Mouse (Mus musculus) retina, adult 2 months (tissue): Measurements from ENCODE around the gene Ddx55.
"Not testable (repeated sequence)": the region's sequence is repeated elsewhere in the genome, so short reads cannot be mapped to it uniquely, and the experiment has no call there.

Experiments
- DNase-seq: peaks from one replicate; pipeline ENCODE4 v3.0.0-alpha.2; 2012; ENCODE audit warnings: low read depth, low spot score

Ddx55 gene

GRCm38 (mm10) chr5:124538813-124539792 lies 13.6 kb upstream of the Ddx55 start:
- no peak for DNase-seq

- no peak for DNase-seq
These were observed 12.8 kb upstream of the Ddx55 start for GRCm38 (mm10) chr5:124539905-124540304.

- DNase-seq, result peak; percentile 92
These were observed 12.3 kb upstream of the Ddx55 start, which contains the start of gene Tmed2 for GRCm38 (mm10) chr5:124540383-124540786. Tmed2 (plus strand) TSS chr5:124540695.

- DNase-seq, result no peak
These were observed 11.6 kb upstream of the Ddx55 start for GRCm38 (mm10) chr5:124540905-124541601.

- DNase-seq, result no peak
These were observed 11.1 kb upstream of the Ddx55 start for GRCm38 (mm10) chr5:124541602-124541973.

- DNase-seq, result not testable (repeated sequence)
These were observed 1.9 kb upstream of the Ddx55 start for GRCm38 (mm10) chr5:124550737-124551136.

- DNase-seq, result not testable (repeated sequence)
These were observed 1.1 kb upstream of the Ddx55 start for GRCm38 (mm10) chr5:124551349-124552093.

- no peak for DNase-seq
These were observed 581 bp upstream of the Ddx55 start for GRCm38 (mm10) chr5:124552094-124552472.

- DNase-seq, result no peak
These were observed 943 bp downstream of the Ddx55 start for GRCm38 (mm10) chr5:124553607-124554006.

- no peak for DNase-seq
These were observed 2.5 kb downstream of the Ddx55 start for GRCm38 (mm10) chr5:124555145-124555544.

- DNase-seq, result no peak
These were observed 18.4 kb downstream of the Ddx55 start for GRCm38 (mm10) chr5:124571068-124571467.

GRCm38 (mm10) chr5:124575467-124575866 lies 22.8 kb downstream of the Ddx55 start:
- no peak for DNase-seq

- DNase-seq, result peak; percentile 88
These were observed 26.1 kb downstream of the Ddx55 start, which contains the start of the genes Eif2b1 and Gtf2h3 for GRCm38 (mm10) chr5:124578633-124579317. Eif2b1 (minus strand) TSS chr5:124579131. Gtf2h3 (plus strand) TSS chr5:124579140.

GRCm38 (mm10) chr5:124582515-124582914 lies 29.9 kb downstream of the Ddx55 start:
- no peak for DNase-seq

GRCm38 (mm10) chr5:124592768-124593167 lies 40.1 kb downstream of the Ddx55 start:
- DNase-seq, result no peak

- DNase-seq, result peak; percentile 91
These were observed 45.8 kb downstream of the Ddx55 start for GRCm38 (mm10) chr5:124598224-124599174.

- not testable (repeated sequence) for DNase-seq
These were observed 47.1 kb downstream of the Ddx55 start for GRCm38 (mm10) chr5:124599726-124600125.

GRCm38 (mm10) chr5:124602349-124602748 lies 49.7 kb downstream of the Ddx55 start:
- DNase-seq, result no peak

GRCm38 (mm10) chr5:124604296-124604695 lies 51.6 kb downstream of the Ddx55 start:
- DNase-seq, result no peak
